Mouse (Mus musculus) bone marrow, adult 2 months (tissue): ENCODE results near the gene Dlat.
A peak's percentile ranks its signal among the peaks of the same experiment; 100 is the strongest.

Experiments
- CTCF ChIP-seq: fragments of 200-500 bp; IDR thresholded peaks from 2 replicates; pipeline ENCODE4 v1.5.1; 2011; ENCODE audit warnings: low read length, control low read depth; ENCODE audit not compliant: control insufficient read depth, insufficient read depth
- POLR2A ChIP-seq: fragments of 200-500 bp; IDR thresholded peaks from 2 replicates; pipeline ENCODE4 v1.6.1; 2011; ENCODE audit warnings: low read depth, mild to moderate bottlenecking, control low read depth, low read length, borderline replicate concordance; ENCODE audit not compliant: control insufficient read depth

- peak; percentile 35; the same call in 1 of the 2 replicates for TF ChIP-seq CTCF
- no peak for TF ChIP-seq POLR2A
These were observed 34.1 kb upstream of the Dlat start for GRCm38 (mm10) chr9:50693631-50694030.
